Mouse (Mus musculus) forebrain, embryonic 14.5 days (tissue): ENCODE measurements at regions not wholly inside any gene's neighbourhood (a gene's known extent, or its start where the extent isn't known, plus 50 kb on each side); places are given as distances from the start of the nearest gene placed in this dataset.

Source experiments
- ATAC-seq: fragments of 200-750 bp; cut with Nextera tagmentation; 2 replicates; pipeline ENCODE4 v1.8.0; 2017; ENCODE audit warnings: mild to moderate bottlenecking, moderate library complexity
- DNase-seq: peaks from one replicate; pipeline ENCODE4 v3.0.0-alpha.2; 2015; ENCODE audit warnings: low spot score
- H3K27ac ChIP-seq: fragments of 300-500 bp; sonication (generic); 2 replicates; pipeline ENCODE4 v1.5.1; 2014; ENCODE audit warnings: low read depth, mild to moderate bottlenecking, control low read depth, low read length, moderate library complexity
- H3K27me3 ChIP-seq: fragments of 300-500 bp; sonication (generic); replicated peaks from 2 replicates; pipeline ENCODE4 v1.6.1; 2014; ENCODE audit warnings: low read length, control low read depth, mixed read lengths; ENCODE audit not compliant: control insufficient read depth, insufficient read depth
- H3K36me3 ChIP-seq: fragments of 300-500 bp; sonication (generic); 2 replicates; pipeline ENCODE4 v1.6.1; 2014; ENCODE audit warnings: low read length, control low read depth; ENCODE audit not compliant: control insufficient read depth, insufficient read depth
- H3K4me1 ChIP-seq: fragments of 300-500 bp; sonication (generic); 2 replicates; pipeline ENCODE4 v1.6.1; 2014; ENCODE audit warnings: antibody characterized with exemption, low read length, control low read depth; ENCODE audit not compliant: control insufficient read depth, insufficient read depth
- H3K4me2 ChIP-seq: fragments of 300-500 bp; sonication (generic); 2 replicates; pipeline ENCODE4 v1.6.1; 2014; ENCODE audit warnings: mild to moderate bottlenecking, control low read depth, low read length
- H3K4me3 ChIP-seq: fragments of 300-500 bp; sonication (generic); 2 replicates; pipeline ENCODE4 v1.5.1; 2014; ENCODE audit warnings: low read depth, low read length, control low read depth
- H3K9ac ChIP-seq: fragments of 300-500 bp; sonication (generic); 2 replicates; pipeline ENCODE4 v1.6.1; 2014; ENCODE audit warnings: mild to moderate bottlenecking, low read length, control low read depth, moderate library complexity
- H3K9me3 ChIP-seq: fragments of 300-500 bp; sonication (generic); replicated peaks from 2 replicates; pipeline ENCODE4 v1.6.1; 2016; ENCODE audit warnings: low read length, control low read depth, mixed read lengths; ENCODE audit not compliant: control insufficient read depth
- WGBS: fragments of 180-500 bp; shearing (Covaris S2); extraction: QIAGEN DNeasy Blood & Tissue Kit; methylation state at CpG from one replicate; pipeline ENCODE4 v1.1.7; 2014; 5-methylcytosine and 5-hydroxymethylcytosine counted together

DNA sequence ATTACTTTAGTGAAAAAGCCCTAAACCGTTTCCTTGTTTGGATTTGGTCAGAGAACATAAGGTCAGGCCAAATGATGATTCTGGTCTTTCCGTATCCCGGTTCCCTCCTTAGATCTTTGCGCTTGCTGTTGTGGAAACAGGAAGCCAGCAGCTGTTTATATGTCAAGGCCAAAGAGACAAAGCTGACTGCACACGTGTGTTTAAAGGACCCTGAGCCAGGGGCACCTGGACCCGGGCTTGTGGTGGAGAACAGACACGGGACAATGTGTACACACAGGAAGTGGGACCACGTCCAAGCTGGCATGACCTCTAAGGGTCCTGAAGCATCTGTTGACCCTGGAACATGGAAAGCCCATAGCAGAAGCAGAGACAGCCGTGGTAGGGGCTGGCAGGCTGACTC, 233.4 kb upstream of the Stt3b start:
- Histone ChIP-seq H3K27ac (no peak overlapping the region), H3K4me1 (peaks cover 5% of the 10 kb centered on the region; the same call in 1 of the 2 replicates), H3K4me2 (no peak overlapping the region), H3K36me3 (no peaks in the 10 kb centered on the region), H3K4me3 (no peak overlapping the region), H3K27me3 (no peaks in the 10 kb centered on the region), H3K9me3 (no peaks in the 10 kb centered on the region), H3K9ac (no peak overlapping the region)
- DNase-seq, result no peak
- ATAC-seq, result no peak
- 90% methylated on average over 9 of the region's 9 CpGs for WGBS

- DNase-seq (no peak), ATAC-seq (no peak)
- Histone ChIP-seq H3K36me3 (no peaks in the 10 kb centered on the region), H3K9me3 (no peaks in the 10 kb centered on the region), H3K4me3 (no peak overlapping the region), H3K4me1 (peaks cover 5% of the 10 kb centered on the region; the same call in 1 of the 2 replicates), H3K9ac (no peak overlapping the region), H3K4me2 (no peak overlapping the region), H3K27ac (no peak overlapping the region), H3K27me3 (no peaks in the 10 kb centered on the region)
- WGBS, result 94% methylated on average over 4 of the region's 4 CpGs
Observed at GRCm38 (mm10) chr9:115545178-115545577, 235.0 kb upstream of the Stt3b start.

DNA sequence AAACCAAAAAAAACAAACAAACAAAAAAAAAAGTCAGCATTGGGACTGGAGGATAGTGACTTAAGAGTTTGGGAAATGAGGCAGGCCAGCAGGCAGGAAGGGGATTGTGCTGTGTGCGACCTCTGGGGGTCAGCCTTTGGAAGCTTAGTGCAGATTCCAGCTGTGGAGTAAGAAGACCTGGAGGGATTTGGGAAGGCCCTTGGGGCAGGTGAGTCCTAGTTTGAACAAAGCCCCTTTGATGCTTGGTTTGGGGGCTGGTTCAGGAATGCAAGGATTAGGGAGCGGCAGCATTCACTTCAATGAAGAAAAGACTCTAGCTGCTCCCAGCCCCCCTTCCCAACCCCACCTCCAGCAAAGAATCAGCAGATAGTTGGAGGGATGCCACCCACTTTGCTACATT, 235.6 kb upstream of the Stt3b start:
- Histone ChIP-seq H3K27me3 (no peaks in the 10 kb centered on the region), H3K4me2 (no peak overlapping the region), H3K9ac (no peak overlapping the region), H3K27ac (no peak overlapping the region), H3K4me1 (peaks cover 5% of the 10 kb centered on the region; the same call in 1 of the 2 replicates), H3K36me3 (no peaks in the 10 kb centered on the region), H3K9me3 (no peaks in the 10 kb centered on the region), H3K4me3 (no peak overlapping the region)
- ATAC-seq (no peak), DNase-seq (no peak)
- WGBS, result 21% methylated on average over 2 of the region's 2 CpGs

DNA sequence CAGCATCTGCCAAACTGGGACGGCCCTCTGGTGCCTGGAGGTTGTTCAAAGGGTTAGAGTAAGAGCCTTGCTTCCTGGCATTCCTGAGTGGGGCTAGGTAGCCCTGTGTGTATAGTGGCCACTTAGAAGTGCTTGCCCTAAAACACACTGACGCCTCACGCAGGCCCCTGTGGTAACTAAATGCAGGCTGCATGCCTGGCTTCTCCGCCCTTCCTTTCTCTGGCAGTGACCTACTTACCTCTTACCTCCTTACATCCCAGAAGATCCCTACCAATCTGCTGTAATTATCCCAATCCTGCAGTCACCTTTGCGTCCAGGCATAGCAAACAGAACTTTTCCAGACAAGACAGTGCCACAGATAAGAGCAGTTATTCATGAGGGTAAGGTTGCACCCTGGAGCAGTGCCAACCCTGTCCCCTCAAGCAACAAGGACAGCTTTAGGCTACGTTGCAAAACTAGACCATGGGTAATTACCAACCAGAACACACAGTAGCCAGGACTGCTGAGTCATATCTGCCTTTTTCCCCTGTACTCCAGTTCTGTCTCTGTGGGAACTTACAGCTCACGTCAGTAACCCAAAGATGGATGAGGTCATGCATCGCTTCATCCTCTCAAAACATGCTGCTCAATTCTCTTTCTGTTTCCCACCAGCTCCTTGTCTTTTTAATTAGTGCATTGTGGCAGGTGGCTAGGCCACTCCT, 237.6 kb upstream of the Stt3b start:
- H3K27ac ChIP-seq, result no peak overlapping the region
- WGBS, result 44% methylated on average over 8 of the region's 8 CpGs
- no peaks in the 10 kb centered on the region for H3K9me3 ChIP-seq
- no peaks in the 10 kb centered on the region for H3K36me3 ChIP-seq
- DNase-seq, result peak; percentile 42
- ATAC-seq, result peak; percentile 40; the same call in 1 of the 2 replicates
- H3K27me3 ChIP-seq, result no peaks in the 10 kb centered on the region
- no peak overlapping the region for H3K9ac ChIP-seq
- H3K4me1 ChIP-seq, result peaks cover 5% of the 10 kb centered on the region; the same call in 1 of the 2 replicates
- H3K4me2 ChIP-seq, result no peak overlapping the region
- no peak overlapping the region for H3K4me3 ChIP-seq

DNA sequence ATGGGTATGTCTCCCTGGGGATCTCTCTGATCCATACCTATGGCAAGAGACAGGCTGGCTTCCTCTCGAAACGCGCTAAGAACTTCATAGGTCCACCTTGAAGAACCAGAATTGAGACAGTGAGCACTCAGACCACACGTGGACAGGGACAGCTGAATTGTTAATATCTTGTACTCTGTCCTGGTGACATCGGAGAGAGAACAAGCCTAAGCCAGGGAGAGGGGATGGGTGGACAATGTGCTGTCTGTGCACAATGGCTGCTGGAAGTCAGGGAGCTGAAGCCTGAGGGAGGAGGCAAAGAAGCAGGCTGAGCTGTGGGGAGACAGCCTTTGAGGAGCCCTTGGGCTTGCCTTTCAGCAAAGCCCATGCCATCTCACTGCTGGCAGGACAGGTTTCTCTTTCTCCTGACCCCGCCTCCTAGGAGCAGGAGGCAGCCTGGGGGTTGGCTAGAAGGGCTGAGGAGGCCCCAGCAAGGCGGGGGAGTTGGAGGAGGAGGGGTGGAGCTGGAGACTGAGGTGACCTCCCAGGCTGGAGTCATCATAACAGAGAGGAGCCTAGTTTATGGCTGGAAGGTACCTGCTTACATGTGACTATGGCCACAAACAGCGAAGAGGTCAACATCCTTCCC, 238.6 kb upstream of the Stt3b start:
- no peak overlapping the region for H3K27ac ChIP-seq
- 59% methylated on average over 8 of the region's 8 CpGs for WGBS
- no peak overlapping the region for H3K4me3 ChIP-seq
- H3K9ac ChIP-seq, result no peak overlapping the region
- no peak for DNase-seq
- no peaks in the 10 kb centered on the region for H3K9me3 ChIP-seq
- H3K36me3 ChIP-seq, result no peaks in the 10 kb centered on the region
- H3K4me1 ChIP-seq, result peaks cover 5% of the 10 kb centered on the region; the same call in 1 of the 2 replicates
- no peak overlapping the region for H3K4me2 ChIP-seq
- no peaks in the 10 kb centered on the region for H3K27me3 ChIP-seq
- no peak for ATAC-seq

DNA sequence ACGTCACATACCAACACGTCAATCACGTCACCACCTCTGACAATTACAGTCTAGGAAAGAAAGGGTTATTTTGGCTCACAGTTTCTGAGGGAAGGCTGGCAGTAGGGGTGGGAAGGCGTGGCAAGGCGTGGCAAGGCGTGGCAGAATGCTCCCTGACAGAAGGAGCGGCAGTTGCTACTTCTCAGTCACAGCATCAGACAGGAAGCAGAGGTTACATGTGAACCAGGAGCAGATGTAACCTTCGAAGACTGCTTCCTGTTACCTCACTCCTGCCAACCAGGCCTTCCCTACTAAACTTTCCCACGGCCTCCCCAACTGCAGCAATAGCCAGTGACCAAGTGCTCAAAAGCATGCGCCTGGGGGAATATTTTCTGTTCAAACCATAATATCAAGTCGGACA, 240.9 kb upstream of the Stt3b start:
- WGBS, result 93% methylated on average over 11 of the region's 11 CpGs
- no peak for ATAC-seq
- H3K4me3 ChIP-seq, result no peak overlapping the region

GRCm38 (mm10) chr9:115551501-115551900, 241.3 kb upstream of the Stt3b start:
- H3K4me3 ChIP-seq, result no peak overlapping the region
- H3K27me3 ChIP-seq, result no peaks in the 10 kb centered on the region
- 80% methylated on average over 4 of the region's 4 CpGs for WGBS
- H3K9me3 ChIP-seq, result no peaks in the 10 kb centered on the region
- no peak overlapping the region for H3K4me2 ChIP-seq
- H3K4me1 ChIP-seq, result peaks cover 5% of the 10 kb centered on the region; the same call in 1 of the 2 replicates
- DNase-seq (no peak), ATAC-seq (no peak)
- no peaks in the 10 kb centered on the region for H3K36me3 ChIP-seq
- no peak overlapping the region for H3K9ac ChIP-seq
- no peak overlapping the region for H3K27ac ChIP-seq

More for the DNA sequence above, 240.9 kb upstream of the Stt3b start:
- no peaks in the 10 kb centered on the region for H3K9me3 ChIP-seq
- H3K27ac ChIP-seq, result no peak overlapping the region
- H3K4me2 ChIP-seq, result no peak overlapping the region
- no peaks in the 10 kb centered on the region for H3K36me3 ChIP-seq
- no peak for DNase-seq
- no peaks in the 10 kb centered on the region for H3K27me3 ChIP-seq
- H3K4me1 ChIP-seq, result peaks cover 5% of the 10 kb centered on the region; the same call in 1 of the 2 replicates
- no peak overlapping the region for H3K9ac ChIP-seq

GRCm38 (mm10) chr9:115558131-115558530, 247.9 kb upstream of the Stt3b start:
- H3K4me2 ChIP-seq, result no peak overlapping the region
- H3K4me1 ChIP-seq, result no peaks in the 10 kb centered on the region
- no peaks in the 10 kb centered on the region for H3K36me3 ChIP-seq
- no peak for DNase-seq
- 92% methylated on average over 7 of the region's 7 CpGs for WGBS
- H3K27me3 ChIP-seq, result no peaks in the 10 kb centered on the region
- H3K4me3 ChIP-seq, result no peak overlapping the region
- no peak overlapping the region for H3K9ac ChIP-seq
- H3K9me3 ChIP-seq, result no peaks in the 10 kb centered on the region
- no peak for ATAC-seq
- no peak overlapping the region for H3K27ac ChIP-seq

- no peaks in the 10 kb centered on the region for H3K36me3 ChIP-seq
- H3K9me3 ChIP-seq, result no peaks in the 10 kb centered on the region
- no peak overlapping the region for H3K9ac ChIP-seq
- no peaks in the 10 kb centered on the region for H3K27me3 ChIP-seq
- 95% methylated on average over 5 of the region's 5 CpGs for WGBS
- no peaks in the 10 kb centered on the region for H3K4me1 ChIP-seq
- no peak overlapping the region for H3K4me2 ChIP-seq
- H3K27ac ChIP-seq, result no peak overlapping the region
- no peak for DNase-seq
- H3K4me3 ChIP-seq, result no peak overlapping the region
- ATAC-seq, result no peak
Observed at GRCm38 (mm10) chr9:115559521-115559920, 249.3 kb upstream of the Stt3b start.
